ENCODE assay signal across 23 mouse cellular contexts in genomic region chr10:90004882-90005281, GRCm38 (mm10).
A peak's percentile ranks its signal among the peaks of the same experiment; 100 is the strongest.
DNase-seq lines count a peak whose midpoint lies in the region; ATAC-seq lines count a peak whose summit lies in the region.
"Had no signal": no experiment of that assay in that cellular context is flagged by ENCODE, and none has a peak within 500 bp of the region (broad histone marks: within the 10 kb centered on the region; RNA-seq: fewer than 3 reads in every experiment).

No protein-coding gene starts in this region.

- no peak overlapping the region for H3K9ac ChIP-seq in forebrain, embryonic 13.5 days
- H3K9ac ChIP-seq in forebrain, embryonic 12.5 days: no peak overlapping the region
- H3K9ac ChIP-seq in hindbrain, embryonic 15.5 days: no peak overlapping the region
- no peak overlapping the region for H3K9ac ChIP-seq in hindbrain, embryonic 16.5 days (ENCODE audit: low read depth, low read length)
- H3K9ac ChIP-seq in midbrain, embryonic 16.5 days (ENCODE audit: low read depth, low read length): no peak overlapping the region
- H3K9ac ChIP-seq in midbrain, embryonic 14.5 days (replicated peaks; ENCODE audit: low read length): no peak overlapping the region
- H3K9ac ChIP-seq: heart, embryonic 12.5 days; heart, embryonic 15.5 days; hindbrain, embryonic 13.5 days had no signal

- peaks cover 6% of the 10 kb centered on the region; the same call in 1 of the 2 replicates for H3K4me1 ChIP-seq in forebrain, embryonic 13.5 days
- peaks cover 6% of the 10 kb centered on the region for H3K4me1 ChIP-seq in forebrain, embryonic 12.5 days
- 0 out of 2 replicates have a peak, but pooled peaks cover 4% of the 10 kb centered on the region for H3K4me1 ChIP-seq in hindbrain, embryonic 15.5 days (replicated peaks)
- H3K4me1 ChIP-seq in hindbrain, embryonic 16.5 days (ENCODE audit: control insufficient read depth, insufficient read depth, low read depth, low read length): no peaks in the 10 kb centered on the region
- peaks cover 9% of the 10 kb centered on the region; the same call in 1 of the 2 replicates for H3K4me1 ChIP-seq in midbrain, embryonic 16.5 days (ENCODE audit: control insufficient read depth, insufficient read depth, low read length)
- H3K4me1 ChIP-seq in midbrain, embryonic 14.5 days (ENCODE audit: control insufficient read depth, insufficient read depth, low read length): peaks cover 4% of the 10 kb centered on the region
- H3K4me1 ChIP-seq: heart, embryonic 12.5 days; heart, embryonic 15.5 days; hindbrain, embryonic 13.5 days had no signal

- no peaks in the 10 kb centered on the region for H3K27me3 ChIP-seq in forebrain, embryonic 13.5 days
- no peaks in the 10 kb centered on the region for H3K27me3 ChIP-seq in forebrain, embryonic 12.5 days
- H3K27me3 ChIP-seq in hindbrain, embryonic 15.5 days: no peaks in the 10 kb centered on the region
- H3K27me3 ChIP-seq in hindbrain, embryonic 16.5 days (replicated peaks; ENCODE audit: control insufficient read depth, insufficient read depth, low read length): no peaks in the 10 kb centered on the region
- H3K27me3 ChIP-seq in midbrain, embryonic 16.5 days (ENCODE audit: control insufficient read depth, insufficient read depth, low read depth, low read length): no peaks in the 10 kb centered on the region
- H3K27me3 ChIP-seq in midbrain, embryonic 14.5 days (ENCODE audit: control insufficient read depth, insufficient read depth, low read length): no peaks in the 10 kb centered on the region
- H3K27me3 ChIP-seq: CH12.LX; heart, embryonic 12.5 days; heart, embryonic 15.5 days; hindbrain, embryonic 13.5 days had no signal

- H3K4me2 ChIP-seq in forebrain, embryonic 13.5 days: no peak overlapping the region
- no peak overlapping the region for H3K4me2 ChIP-seq in forebrain, embryonic 12.5 days
- no peak overlapping the region for H3K4me2 ChIP-seq in hindbrain, embryonic 15.5 days
- H3K4me2 ChIP-seq in hindbrain, embryonic 16.5 days (ENCODE audit: low read length): no peak overlapping the region
- H3K4me2 ChIP-seq in midbrain, embryonic 16.5 days (ENCODE audit: low read length): no peak overlapping the region; the same call in 1 of the 2 replicates
- H3K4me2 ChIP-seq in midbrain, embryonic 14.5 days (ENCODE audit: low read length): no peak overlapping the region
- H3K4me2 ChIP-seq: heart, embryonic 12.5 days; heart, embryonic 15.5 days; hindbrain, embryonic 13.5 days had no signal

- H3K27ac ChIP-seq in forebrain, embryonic 13.5 days: peak overlapping the region; percentile 19; the same call in 1 of the 2 replicates
- H3K27ac ChIP-seq in forebrain, embryonic 12.5 days: no peak overlapping the region
- 0 out of 2 replicates have a peak overlapping the region, but pooled peaks have one; percentile 27 for H3K27ac ChIP-seq in hindbrain, embryonic 15.5 days (replicated peaks)
- no peak overlapping the region for H3K27ac ChIP-seq in hindbrain, embryonic 16.5 days (ENCODE audit: low read depth, low read length)
- H3K27ac ChIP-seq in midbrain, embryonic 16.5 days (ENCODE audit: low read length): no peak overlapping the region; the same call in 1 of the 2 replicates
- no peak overlapping the region for H3K27ac ChIP-seq in midbrain, embryonic 14.5 days (replicated peaks; ENCODE audit: low read depth, low read length)
- H3K27ac ChIP-seq: heart, embryonic 15.5 days; hindbrain, embryonic 10.5 days had no signal

- DNase-seq in midbrain, embryonic 14.5 days: no peak
- no peak for DNase-seq in urinary bladder, postnatal 36 days (ENCODE audit: low spot score in 2 of 2)
- DNase-seq: adrenal gland, postnatal 10 days; adrenal gland, postnatal 36 days; cerebellum, adult 18-20 months; cerebellum, adult 9-10 months; cerebellum, postnatal 14 days; gastrocnemius, postnatal 25 days; heart, adult 18-20 months; heart, postnatal 10 days; heart, postnatal 36 days had no signal

- 0 out of 2 replicates have a peak, but pooled peaks have one; percentile 38 for ATAC-seq in forebrain, embryonic 13.5 days
- no peak for ATAC-seq in forebrain, embryonic 12.5 days (ENCODE audit: low FRiP score)
- no peak for ATAC-seq in hindbrain, embryonic 15.5 days (ENCODE audit: low FRiP score, low read depth)
- ATAC-seq in hindbrain, embryonic 16.5 days: no peak
- 0 out of 2 replicates have a peak, but pooled peaks have one; percentile 58 for ATAC-seq in midbrain, embryonic 16.5 days
- ATAC-seq in midbrain, embryonic 14.5 days (ENCODE audit: low FRiP score, low TSS enrichment): no peak
- ATAC-seq: Patski had no signal

- no peak overlapping the region for H3K4me3 ChIP-seq in forebrain, embryonic 13.5 days
- H3K4me3 ChIP-seq in forebrain, embryonic 12.5 days (replicated peaks): no peak overlapping the region
- no peak overlapping the region for H3K4me3 ChIP-seq in hindbrain, embryonic 15.5 days
- no peak overlapping the region for H3K4me3 ChIP-seq in hindbrain, embryonic 16.5 days (ENCODE audit: low read length)
- no peak overlapping the region for H3K4me3 ChIP-seq in midbrain, embryonic 16.5 days (ENCODE audit: low read depth, low read length)
- H3K4me3 ChIP-seq in midbrain, embryonic 14.5 days (replicated peaks; ENCODE audit: low read depth, low read length): no peak overlapping the region
- H3K4me3 ChIP-seq: heart, embryonic 12.5 days; heart, embryonic 15.5 days; hindbrain, embryonic 10.5 days; hindbrain, embryonic 13.5 days had no signal

- no peaks in the 10 kb centered on the region for H3K9me3 ChIP-seq in forebrain, embryonic 13.5 days (replicated peaks)
- no peaks in the 10 kb centered on the region for H3K9me3 ChIP-seq in forebrain, embryonic 12.5 days
- no peaks in the 10 kb centered on the region for H3K9me3 ChIP-seq in hindbrain, embryonic 15.5 days
- H3K9me3 ChIP-seq in hindbrain, embryonic 16.5 days (ENCODE audit: control insufficient read depth, low read length): no peaks in the 10 kb centered on the region
- no peaks in the 10 kb centered on the region for H3K9me3 ChIP-seq in midbrain, embryonic 16.5 days (replicated peaks; ENCODE audit: control insufficient read depth, low read length, poor library complexity, severe bottlenecking)
- no peaks in the 10 kb centered on the region for H3K9me3 ChIP-seq in midbrain, embryonic 14.5 days (ENCODE audit: control insufficient read depth, low read length)
- H3K9me3 ChIP-seq: G1E; heart, embryonic 12.5 days; heart, embryonic 15.5 days; hindbrain, embryonic 10.5 days; hindbrain, embryonic 13.5 days had no signal

- no peaks in the 10 kb centered on the region for H3K36me3 ChIP-seq in forebrain, embryonic 13.5 days (ENCODE audit: poor library complexity, severe bottlenecking)
- no peaks in the 10 kb centered on the region for H3K36me3 ChIP-seq in forebrain, embryonic 12.5 days (replicated peaks)
- no peaks in the 10 kb centered on the region for H3K36me3 ChIP-seq in hindbrain, embryonic 15.5 days
- H3K36me3 ChIP-seq in hindbrain, embryonic 16.5 days (ENCODE audit: control insufficient read depth, insufficient read depth, low read length): no peaks in the 10 kb centered on the region
- no peaks in the 10 kb centered on the region for H3K36me3 ChIP-seq in midbrain, embryonic 16.5 days (ENCODE audit: control insufficient read depth, insufficient read depth, low read length)
- no peaks in the 10 kb centered on the region for H3K36me3 ChIP-seq in midbrain, embryonic 14.5 days (ENCODE audit: control insufficient read depth, insufficient read depth, low read length)
- H3K36me3 ChIP-seq: G1E; heart, embryonic 12.5 days; heart, embryonic 15.5 days; hindbrain, embryonic 10.5 days; hindbrain, embryonic 13.5 days had no signal

- 90% methylated on average over 9 of the region's 9 CpGs for WGBS in forebrain, embryonic 13.5 days
- 92% methylated on average over 9 of the region's 9 CpGs for WGBS in forebrain, embryonic 12.5 days
- 91% methylated on average over 9 of the region's 9 CpGs for WGBS in hindbrain, embryonic 15.5 days
- WGBS in hindbrain, embryonic 16.5 days: 84% methylated on average over 9 of the region's 9 CpGs
- 81% methylated on average over 9 of the region's 9 CpGs for WGBS in midbrain, embryonic 16.5 days
- WGBS in midbrain, embryonic 14.5 days: 88% methylated on average over 9 of the region's 9 CpGs

Comparison
In these comparisons a context has a peak if more than half of its experiments do, and no peak if none do; other contexts are left out.
1. ATAC-seq: peak in forebrain, embryonic 13.5 days (single experiment) and midbrain, embryonic 16.5 days (single experiment); none in forebrain, embryonic 12.5 days (single experiment), hindbrain, embryonic 15.5 days (single experiment), hindbrain, embryonic 16.5 days (single experiment) and midbrain, embryonic 14.5 days (single experiment).
2. H3K27ac ChIP-seq: peak in forebrain, embryonic 13.5 days (single experiment) and hindbrain, embryonic 15.5 days (single experiment); none in forebrain, embryonic 12.5 days (single experiment), hindbrain, embryonic 16.5 days (single experiment), midbrain, embryonic 16.5 days (single experiment) and midbrain, embryonic 14.5 days (single experiment).